Mouse (Mus musculus) forebrain, embryonic 10.5 days (tissue): ENCODE data around the gene Col4a5. TPM values are rescaled to one million over a fixed set of nuclear protein-coding genes. Genes with fewer than 3 reads are reported as not detected.

Experiments used
- DNase-seq: peaks from one replicate; pipeline ENCODE4 v3.0.0-alpha.2; 2017; ENCODE audit warnings: low spot score; ENCODE audit errors: extremely low spot score
- H3K27ac ChIP-seq: fragments of 300-500 bp; sonication (generic); 2 replicates; pipeline ENCODE4 v1.5.1; 2016; ENCODE audit warnings: mild to moderate bottlenecking
- H3K27me3 ChIP-seq: fragments of 300-500 bp; sonication (generic); 2 replicates; pipeline ENCODE4 v1.6.1; 2016; ENCODE audit warnings: mild to moderate bottlenecking; ENCODE audit not compliant: poor library complexity, severe bottlenecking
- H3K36me3 ChIP-seq: fragments of 300-500 bp; sonication (generic); replicated peaks from 2 replicates; pipeline ENCODE4 v1.6.1; 2016; ENCODE audit warnings: mild to moderate bottlenecking, moderate library complexity
- H3K4me1 ChIP-seq: fragments of 300-500 bp; sonication (generic); 2 replicates; pipeline ENCODE4 v1.6.1; 2016
- H3K4me3 ChIP-seq: fragments of 300-500 bp; sonication (generic); 2 replicates; pipeline ENCODE4 v1.5.1; 2016; ENCODE audit warnings: mild to moderate bottlenecking, moderate library complexity
- H3K9me3 ChIP-seq: fragments of 300-500 bp; sonication (generic); 2 replicates; pipeline ENCODE4 v1.6.1; 2016; ENCODE audit warnings: mild to moderate bottlenecking, moderate library complexity
- WGBS: fragments of 180-500 bp; shearing (Covaris S2); methylation state at CpG from one replicate; pipeline ENCODE4 v1.1.7; 2016; 5-methylcytosine and 5-hydroxymethylcytosine counted together
- polyA plus RNA-seq: library from polyadenylated mRNA; unstranded; fragments of >200 nt; fragmentation: Nextera tagmentation; extraction: Ambion mirVana; gene quantifications from 2 replicates; pipeline ENCODE4 v1.2.1, GENCODE M21; 2016

Col4a5 gene
- polyA plus RNA-seq, 1 experiment from 2014 or later: 9.7 TPM

- peaks cover 34% of the 10 kb centered on the region for H3K4me1 ChIP-seq
- peak overlapping the region; percentile 63 for H3K27ac ChIP-seq
- DNase-seq: peak; percentile 35
- no peaks in the 10 kb centered on the region for H3K9me3 ChIP-seq
- H3K36me3 ChIP-seq: no peaks in the 10 kb centered on the region
- peak overlapping the region; percentile 57 for H3K4me3 ChIP-seq
- peaks cover 91% of the 10 kb centered on the region for H3K27me3 ChIP-seq
- WGBS: 28% methylated on average over 52 of the region's 52 CpGs
These were observed 249.3 kb downstream of the Col4a5 start for GRCm38 (mm10) chrX:141724391-141724891.

GRCm38 (mm10) chrX:141724937-141725918, 250.0 kb downstream of the Col4a5 start, which contains the start of gene Irs4:
Gene Irs4 (minus strand): TSS chrX:141725263.
- H3K27ac ChIP-seq: peak within 1 kb of the TSS; percentile 63
- peaks cover 88% of the 10 kb centered on the region for H3K27me3 ChIP-seq
- DNase-seq: peak; percentile 69
- H3K9me3 ChIP-seq: no peaks in the 10 kb centered on the region
- H3K4me1 ChIP-seq: peaks cover 30% of the 10 kb centered on the region
- 19% methylated on average over 50 of the region's 51 CpGs for WGBS
- no peaks in the 10 kb centered on the region for H3K36me3 ChIP-seq
- peak within 1 kb of the TSS; percentile 57 for H3K4me3 ChIP-seq

- Histone ChIP-seq H3K9me3 (no peaks in the 10 kb centered on the region), H3K4me1 (peaks cover 4% of the 10 kb centered on the region; the same call in 1 of the 2 replicates), H3K27ac (no peak overlapping the region), H3K27me3 (peaks cover 72% of the 10 kb centered on the region), H3K4me3 (no peak overlapping the region), H3K36me3 (no peaks in the 10 kb centered on the region)
- DNase-seq: no peak
- WGBS: 31% methylated on average over 5 of the region's 5 CpGs
These were observed 254.4 kb downstream of the Col4a5 start for GRCm38 (mm10) chrX:141729570-141729969.

Other genes with a start within 250 kb of the Col4a5 start
- 2.4 and 2.7 TPM in 2 replicates for gene Col4a6, start 1.3 kb upstream of the Col4a5 start, polyA plus RNA-seq
- 10.4 and 12.7 TPM in 2 replicates for gene Irs4, start 249.9 kb downstream of the Col4a5 start, polyA plus RNA-seq